Mouse (Mus musculus): ENCODE data around the gene Lyrm1. TPM values are rescaled to one million over a fixed set of nuclear protein-coding genes. Genes with fewer than 3 reads are reported as not detected.
A peak's percentile ranks its signal among the peaks of the same experiment; 100 is the strongest.

Gene Lyrm1
- polyA plus RNA-seq (2017; shearing (Covaris generic)): 10 to 100 TPM; 16.8 to 26.1 (median 17.9) TPM

- peak; percentile 96 for ATAC-seq
These were observed at the start of gene Lyrm1, which contains the start of gene Dcun1d3 for GRCm38 (mm10) chr7:119895639-119896512. Lyrm1 (plus strand) TSS chr7:119895861. Dcun1d3 (minus strand) TSS chr7:119896298.

GRCm38 (mm10) chr7:119847396-119847795 is 48.3 kb upstream of the Lyrm1 start:
- no peak for ATAC-seq

- ATAC-seq: peak; percentile 73
These were observed 46.6 kb upstream of the Lyrm1 start for GRCm38 (mm10) chr7:119849096-119849495.

GRCm38 (mm10) chr7:119850737-119851136 is 44.9 kb upstream of the Lyrm1 start:
- no peak for ATAC-seq

- ATAC-seq: no peak
These were observed 43.2 kb upstream of the Lyrm1 start for GRCm38 (mm10) chr7:119852494-119852893.

GRCm38 (mm10) chr7:119853186-119853585 is 42.5 kb upstream of the Lyrm1 start:
- no peak for ATAC-seq

GRCm38 (mm10) chr7:119854362-119854761 is 41.3 kb upstream of the Lyrm1 start:
- ATAC-seq: no peak

GRCm38 (mm10) chr7:119855031-119855430 is 40.6 kb upstream of the Lyrm1 start:
- ATAC-seq: no peak

- no peak for ATAC-seq
These were observed 36.2 kb upstream of the Lyrm1 start for GRCm38 (mm10) chr7:119859476-119859875.

- no peak for ATAC-seq
These were observed 35.5 kb upstream of the Lyrm1 start for GRCm38 (mm10) chr7:119860116-119860515.

GRCm38 (mm10) chr7:119860554-119860953 is 35.1 kb upstream of the Lyrm1 start:
- ATAC-seq: no peak

- ATAC-seq: no peak
These were observed 34.7 kb upstream of the Lyrm1 start for GRCm38 (mm10) chr7:119860971-119861334.

- peak; percentile 89 for ATAC-seq
These were observed 34.1 kb upstream of the Lyrm1 start for GRCm38 (mm10) chr7:119861335-119862091.

- no peak for ATAC-seq
These were observed 33.5 kb upstream of the Lyrm1 start for GRCm38 (mm10) chr7:119862167-119862566.

- no peak for ATAC-seq
These were observed 31.2 kb upstream of the Lyrm1 start for GRCm38 (mm10) chr7:119864500-119864899.

GRCm38 (mm10) chr7:119866136-119866535 is 29.5 kb upstream of the Lyrm1 start:
- ATAC-seq: no peak

- ATAC-seq: peak; percentile 67
These were observed 23.5 kb upstream of the Lyrm1 start for GRCm38 (mm10) chr7:119872204-119872603.

- no peak for ATAC-seq
These were observed 22.6 kb upstream of the Lyrm1 start for GRCm38 (mm10) chr7:119873050-119873449.

- ATAC-seq: no peak
These were observed 19.8 kb upstream of the Lyrm1 start for GRCm38 (mm10) chr7:119875776-119876440.

GRCm38 (mm10) chr7:119879171-119879570 is 16.5 kb upstream of the Lyrm1 start:
- no peak for ATAC-seq

- ATAC-seq: no peak
These were observed 15.3 kb upstream of the Lyrm1 start for GRCm38 (mm10) chr7:119880345-119880744.

GRCm38 (mm10) chr7:119881229-119881628 is 14.4 kb upstream of the Lyrm1 start:
- ATAC-seq: no peak

- no peak for ATAC-seq
These were observed 7.8 kb upstream of the Lyrm1 start for GRCm38 (mm10) chr7:119887887-119888286.
